Mouse (Mus musculus) liver, embryonic 14.5 days (tissue): Measurements from ENCODE around the gene Pknox2.

Source experiments
- CTCF ChIP-seq: IDR thresholded peaks from 2 replicates; pipeline ENCODE4 v1.5.1; 2016; ENCODE audit warnings: antibody characterized with exemption, low read depth, control low read depth
- EP300 ChIP-seq: IDR thresholded peaks from 2 replicates; pipeline ENCODE4 v1.6.1; 2016; ENCODE audit warnings: antibody characterized with exemption, low read depth

GRCm38 (mm10) chr9:36968236-36968635 lies 179.0 kb downstream of the Pknox2 start:
- TF ChIP-seq CTCF, result no peak
- no peak for TF ChIP-seq EP300
